Mouse (Mus musculus): ENCODE data around the gene Med16.
A peak's percentile ranks its signal among the peaks of the same experiment; 100 is the strongest.

Med16 gene

DNA sequence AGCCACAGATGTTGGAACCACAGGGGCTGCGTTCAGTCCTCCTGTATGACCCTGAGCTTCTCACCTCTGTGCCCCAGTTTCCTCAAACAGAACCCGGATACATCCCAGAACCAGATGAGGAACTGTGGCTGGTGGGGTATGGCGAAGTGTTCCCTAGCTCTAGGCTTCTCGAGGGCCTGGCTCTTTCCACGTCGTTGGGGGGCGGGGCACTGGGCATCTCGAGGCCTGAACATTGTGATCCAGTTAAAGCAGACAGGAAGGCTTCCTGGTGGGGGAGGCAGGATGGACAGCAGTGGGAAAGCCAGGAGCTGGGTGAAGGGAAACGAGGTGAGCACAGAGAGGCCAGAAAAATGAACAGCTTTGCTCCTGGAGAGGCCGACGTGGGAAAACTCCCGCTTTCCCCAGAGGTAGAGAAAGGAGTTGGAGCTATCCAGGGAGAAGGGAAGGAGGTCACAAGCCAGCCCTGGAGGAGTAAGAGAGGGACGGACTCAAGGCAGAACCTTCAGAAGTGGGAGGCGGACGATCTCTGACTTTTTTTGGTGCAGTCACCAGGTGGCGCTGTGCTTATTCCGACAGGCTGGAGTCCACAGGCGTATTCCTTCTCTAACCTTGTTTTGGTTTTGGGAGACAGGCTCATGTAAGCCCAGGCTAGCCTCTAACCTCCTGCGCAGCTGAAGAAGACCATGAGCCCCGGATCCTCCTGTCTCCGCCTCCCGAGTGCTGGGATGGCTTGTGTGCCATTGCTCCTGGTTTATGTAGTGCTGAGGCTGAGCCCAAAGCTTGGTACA, 25.2 kb downstream of the Med16 start:
- DNase-seq = peak; percentile 95

DNA sequence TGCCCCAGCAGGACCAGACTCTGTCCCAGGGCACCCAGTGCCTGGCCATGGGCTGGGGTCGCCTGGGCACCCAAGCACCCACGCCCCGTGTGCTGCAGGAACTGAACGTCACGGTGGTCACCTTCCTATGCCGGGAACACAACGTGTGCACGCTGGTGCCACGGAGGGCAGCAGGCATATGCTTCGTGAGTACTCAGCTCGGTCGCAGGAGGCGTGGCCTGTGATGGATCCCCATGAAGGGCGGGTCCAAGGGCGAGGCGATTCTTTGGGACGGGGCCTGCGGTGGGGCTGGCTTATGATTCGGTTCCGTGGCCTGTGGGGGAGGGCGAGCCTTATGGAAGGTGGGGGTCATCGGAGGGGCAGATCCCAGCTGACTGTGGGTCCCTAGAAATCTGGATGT, 26.7 kb downstream of the Med16 start:
- peak; percentile 93 for DNase-seq

DNA sequence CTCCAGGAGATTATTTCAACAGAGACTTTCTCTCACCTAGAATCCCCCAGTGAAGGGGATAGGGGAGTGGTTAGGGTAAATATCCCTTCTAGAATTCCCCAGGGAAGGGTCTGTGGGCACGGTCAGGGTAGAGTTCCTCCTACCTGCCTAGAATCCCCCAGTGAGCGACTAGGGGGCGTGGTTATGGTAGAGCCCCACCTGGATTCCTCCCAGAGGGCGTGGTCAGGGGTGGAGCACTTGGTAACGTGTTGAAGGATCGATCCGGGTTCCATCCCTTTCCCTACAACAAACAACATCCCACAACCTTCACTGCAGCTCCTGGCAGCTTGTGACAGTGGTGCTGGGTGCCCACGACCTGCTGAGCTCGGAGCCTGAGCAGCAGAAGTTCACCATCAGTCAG, 28.0 kb downstream of the Med16 start:
- peak; percentile 87 for DNase-seq

GRCm38 (mm10) chr10:79879527-79879926, 29.2 kb downstream of the Med16 start:
- no peak for DNase-seq

GRCm38 (mm10) chr10:79877757-79878156, 31.0 kb downstream of the Med16 start:
- DNase-seq = peak; percentile 98

GRCm38 (mm10) chr10:79877174-79877573, 31.5 kb downstream of the Med16 start:
- DNase-seq = peak; percentile 96

DNA sequence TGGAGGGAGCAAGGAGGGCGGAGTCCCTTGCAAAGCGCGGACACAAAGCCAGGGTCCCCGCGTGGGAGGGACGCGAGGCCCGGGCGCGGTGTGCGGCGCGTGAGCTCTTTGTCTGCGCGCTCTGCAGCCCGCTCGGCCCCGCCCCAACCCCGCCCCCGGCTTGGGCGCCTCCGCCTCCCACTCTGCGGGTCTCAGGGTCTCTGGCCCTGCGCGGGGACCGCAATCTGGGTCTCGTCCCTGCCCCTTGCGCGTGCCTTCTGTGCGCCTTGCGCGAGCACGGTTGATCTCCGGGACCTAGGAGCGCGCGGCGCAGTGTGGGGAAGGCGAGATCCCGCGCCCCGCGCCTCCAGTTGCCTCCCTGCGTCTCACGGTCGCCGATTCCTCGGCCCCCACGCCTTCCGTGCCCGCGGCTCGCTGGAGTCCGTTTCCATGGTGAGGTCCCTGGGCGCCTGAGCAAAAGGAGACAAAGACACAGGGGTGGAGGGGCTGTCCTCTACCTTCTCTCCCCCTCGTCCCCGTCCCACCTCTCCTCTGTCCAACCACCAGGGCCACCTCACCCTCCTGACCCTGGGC, 34.3 kb downstream of the Med16 start, which contains the start of the genes Prtn3 and Plppr3:
TSS of gene Prtn3 (plus strand) at position 187 of the 573 bp plus-strand sequence.
TSS of gene Plppr3 (minus strand) at position 345 of the 573 bp plus-strand sequence.
- DNase-seq = peak; percentile 91

DNA sequence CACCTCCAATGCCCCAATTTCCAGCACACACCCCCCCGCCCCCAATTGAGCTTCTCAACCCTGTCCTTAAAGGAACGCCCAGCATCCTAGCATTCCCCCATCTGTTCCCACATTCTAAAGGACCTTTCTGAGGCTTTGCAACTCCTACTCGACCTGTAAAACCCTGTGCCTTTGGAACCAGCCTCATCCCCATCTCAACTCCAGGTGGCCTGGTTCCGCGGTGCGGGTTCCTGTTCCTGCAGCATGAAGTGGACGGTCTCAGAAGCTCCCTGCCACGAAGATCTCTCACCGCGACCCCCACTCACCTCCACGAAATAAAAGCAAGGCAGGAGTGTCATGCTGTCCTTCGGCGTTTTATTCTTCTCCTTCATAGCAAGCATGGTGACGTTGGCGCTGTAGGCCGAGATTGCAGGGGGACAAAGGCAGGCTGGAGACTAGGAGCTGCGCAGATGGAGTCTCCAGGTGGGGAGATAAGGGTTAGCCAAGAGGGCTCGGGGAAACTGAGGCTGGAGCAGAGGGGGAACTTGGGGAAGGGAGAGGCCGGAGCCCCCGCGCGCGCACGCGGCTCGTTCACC, 34.9 kb downstream of the Med16 start:
- DNase-seq = peak; percentile 85

DNA sequence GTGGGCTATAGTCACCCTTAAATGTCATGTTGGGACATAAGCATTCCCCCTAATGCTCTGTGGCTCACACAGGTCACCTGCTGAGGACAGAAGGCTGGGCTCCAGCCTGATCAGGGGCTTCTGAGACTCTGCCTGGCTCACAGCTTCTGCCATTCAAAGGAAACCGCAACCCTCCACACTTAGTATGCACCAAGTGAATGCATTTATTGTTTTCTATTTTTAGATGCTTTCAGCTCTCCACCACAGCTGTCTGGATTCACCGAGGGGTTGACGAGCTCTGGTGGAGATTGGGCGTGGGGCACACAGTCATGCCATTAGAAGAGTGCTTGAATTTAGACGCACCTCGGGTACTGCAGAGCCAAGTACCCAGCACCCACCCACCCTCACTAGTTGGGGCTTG, 35.4 kb downstream of the Med16 start:
- DNase-seq = no peak

DNA sequence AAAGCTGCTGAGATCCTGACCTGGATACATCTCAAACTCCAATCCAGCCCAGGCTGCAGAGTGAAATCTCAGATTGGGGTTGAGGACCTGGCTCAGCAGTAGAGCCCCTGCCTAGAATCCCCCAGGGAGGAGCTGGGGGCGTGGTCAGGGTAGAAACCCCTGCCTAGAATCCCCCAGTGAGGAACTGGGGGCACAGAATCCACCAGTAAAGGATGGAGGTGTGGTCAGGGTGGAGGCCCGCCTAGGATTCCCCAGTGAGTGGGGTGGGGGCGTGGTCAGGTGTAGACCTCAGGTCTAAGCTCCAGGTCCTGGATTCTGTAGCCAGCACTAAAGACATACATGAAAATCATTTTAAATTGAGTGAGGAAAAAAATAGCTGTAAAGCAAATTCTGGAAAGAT, 35.9 kb downstream of the Med16 start:
- peak; percentile 87 for DNase-seq

GRCm38 (mm10) chr10:79871845-79872244, 36.9 kb downstream of the Med16 start:
- no peak for DNase-seq

DNA sequence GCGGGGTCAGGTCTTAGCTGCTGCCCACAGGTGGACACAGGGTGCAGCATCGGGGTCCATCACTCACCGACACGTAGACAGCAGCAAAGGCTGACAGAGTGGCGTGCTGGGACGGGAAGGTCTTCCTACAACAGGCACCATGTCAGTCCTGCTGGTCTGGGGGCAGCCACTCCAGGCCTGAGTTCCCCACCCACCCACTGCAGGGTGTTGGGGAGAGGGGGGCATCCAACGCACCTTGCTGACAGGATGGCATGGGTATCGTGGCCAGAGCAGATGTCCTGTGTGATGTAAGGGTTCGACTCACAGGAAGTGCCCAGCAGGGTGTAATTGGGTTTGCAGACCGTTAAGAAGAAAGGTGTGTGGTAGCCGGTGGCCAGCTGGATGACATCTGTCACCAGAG, 42.1 kb downstream of the Med16 start:
- peak; percentile 92 for DNase-seq

- peak; percentile 96 for DNase-seq
These were observed 42.9 kb downstream of the Med16 start for GRCm38 (mm10) chr10:79865801-79866295.

- peak; percentile 94 for DNase-seq
These were observed 43.5 kb downstream of the Med16 start for GRCm38 (mm10) chr10:79865189-79865601.

DNA sequence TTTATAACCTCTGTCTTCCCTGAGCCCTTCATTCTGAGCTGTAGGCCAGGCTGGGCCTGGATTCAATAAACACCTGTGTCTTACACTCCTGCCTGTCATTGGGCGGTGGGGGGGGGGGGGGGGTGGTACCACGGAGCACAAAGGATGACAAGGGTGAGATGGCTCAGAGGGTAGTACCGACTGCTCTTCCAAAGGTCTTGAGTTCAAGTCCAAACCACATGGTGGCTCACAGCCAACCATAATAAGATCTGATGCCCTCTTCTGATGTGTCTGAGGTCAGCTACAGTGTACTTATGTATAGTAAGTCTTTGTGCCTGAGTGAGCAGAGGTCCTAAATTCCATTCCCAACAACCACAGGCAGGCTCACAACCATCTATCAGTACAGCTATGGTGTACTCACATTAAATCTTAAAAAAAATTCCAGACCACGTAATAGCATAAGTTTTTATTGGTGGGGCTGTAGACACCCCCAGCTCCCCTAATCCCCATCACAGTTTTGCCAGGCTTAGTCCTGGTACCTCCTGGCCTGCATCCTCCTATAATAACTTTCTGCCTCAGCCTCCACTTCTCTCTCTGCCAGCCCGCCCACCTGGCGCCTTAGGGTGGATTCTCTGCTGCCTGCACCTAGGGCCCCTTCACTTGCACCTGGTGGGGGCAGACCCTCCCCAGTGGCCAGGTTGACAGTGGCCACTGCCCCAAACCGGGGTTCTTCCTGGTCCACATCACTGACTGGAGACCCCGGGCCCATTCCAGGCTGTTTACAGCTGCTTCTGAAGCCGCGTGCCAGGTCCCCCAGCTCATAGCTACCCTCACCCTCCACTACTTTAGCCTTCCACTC, 44.2 kb downstream of the Med16 start:
- DNase-seq = no peak

DNA sequence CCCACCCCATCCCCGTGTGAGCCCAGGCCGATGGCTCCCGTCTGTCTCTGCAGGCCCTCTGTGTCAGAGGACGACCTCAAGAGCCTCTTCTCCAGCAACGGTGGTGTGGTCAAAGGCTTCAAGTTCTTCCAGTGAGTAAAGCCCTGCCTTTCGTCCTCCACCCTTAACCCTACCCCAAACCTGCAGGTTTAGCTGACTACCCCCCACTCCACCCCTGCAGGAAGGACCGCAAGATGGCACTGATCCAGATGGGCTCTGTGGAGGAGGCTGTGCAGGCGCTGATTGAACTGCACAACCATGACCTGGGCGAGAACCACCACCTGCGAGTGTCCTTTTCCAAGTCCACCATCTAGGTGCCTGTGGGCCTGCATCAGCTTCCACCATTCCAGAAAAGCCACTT, 45.8 kb downstream of the Med16 start:
- DNase-seq = peak; percentile 92

DNA sequence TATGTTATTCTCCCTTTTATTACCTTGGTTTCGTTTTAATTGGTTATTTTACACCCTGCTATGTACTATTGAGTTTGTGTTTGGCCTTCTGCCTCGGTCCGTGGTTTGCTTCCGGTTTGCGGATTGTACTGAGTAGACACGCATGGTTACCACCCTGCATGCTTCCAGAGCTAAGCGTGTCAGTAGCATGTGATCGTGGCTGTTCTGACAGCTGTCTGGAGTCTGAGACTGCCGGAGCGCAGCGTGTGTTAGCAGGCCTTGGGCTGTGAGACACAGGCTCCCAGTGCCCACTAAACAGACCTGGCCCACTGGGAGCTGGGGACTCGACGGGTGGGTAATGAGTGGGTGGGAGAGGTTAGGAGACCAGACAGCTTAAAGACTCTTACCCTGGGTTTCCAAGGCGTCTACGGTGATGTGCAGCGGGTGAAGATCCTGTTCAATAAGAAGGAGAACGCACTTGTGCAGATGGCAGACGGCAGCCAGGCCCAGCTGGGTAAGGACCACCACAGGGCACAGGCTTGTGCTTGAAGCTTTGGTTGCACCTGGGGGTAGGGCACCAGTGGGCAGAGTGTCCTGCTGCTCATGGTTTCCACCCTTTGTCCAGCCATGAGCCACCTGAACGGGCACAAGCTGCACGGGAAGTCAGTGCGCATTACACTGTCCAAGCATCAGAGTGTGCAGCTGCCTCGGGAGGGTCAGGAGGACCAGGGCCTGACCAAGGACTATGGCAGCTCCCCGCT, 46.5 kb downstream of the Med16 start:
- DNase-seq = peak; percentile 91

GRCm38 (mm10) chr10:79861230-79862048, 47.3 kb downstream of the Med16 start:
- DNase-seq = peak; percentile 91

DNA sequence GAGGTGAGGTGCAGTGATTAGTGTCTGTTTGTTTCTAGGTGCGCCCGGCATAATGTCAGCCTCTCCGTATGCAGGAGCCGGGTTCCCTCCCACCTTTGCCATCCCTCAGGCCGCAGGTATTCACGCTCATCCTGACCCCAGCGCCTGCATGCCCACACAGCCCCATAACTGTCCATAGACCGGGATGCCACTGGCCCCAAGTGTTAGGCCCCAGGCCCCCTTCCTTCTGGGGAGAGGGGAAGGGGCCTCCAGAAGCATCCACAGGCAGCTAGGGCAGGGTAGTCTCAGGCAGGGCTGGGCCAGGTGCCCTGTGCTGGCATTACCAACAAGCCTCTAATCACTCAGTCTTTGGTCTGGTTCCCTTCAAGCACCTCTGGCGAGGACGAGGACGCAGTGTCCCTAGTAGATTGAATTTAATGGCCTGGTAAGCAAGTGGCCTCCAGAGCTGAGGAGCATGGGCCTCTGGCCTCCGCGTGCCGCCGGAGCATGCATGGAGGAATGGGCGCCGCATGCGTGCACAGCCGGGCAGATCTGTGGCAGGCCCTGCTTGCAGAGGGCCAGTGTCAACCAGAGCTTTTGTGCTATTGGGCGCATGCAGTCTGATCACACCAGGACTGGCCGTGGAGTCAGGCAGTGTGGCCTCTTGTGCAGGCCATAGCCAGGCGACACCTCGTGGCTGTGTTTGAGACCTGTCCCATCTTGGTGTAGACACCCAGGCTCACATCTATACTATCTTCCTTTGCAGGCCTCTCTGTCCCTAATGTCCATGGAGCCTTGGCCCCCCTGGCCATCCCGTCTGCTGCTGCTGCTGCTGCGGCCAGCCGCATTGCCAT, 48.4 kb downstream of the Med16 start:
- DNase-seq = peak; percentile 94

GRCm38 (mm10) chr10:79859116-79859515, 49.6 kb downstream of the Med16 start:
- DNase-seq = peak; percentile 95
